Mouse (Mus musculus): ENCODE measurements around the gene Gm11096. TPM values are rescaled to one million over a fixed set of nuclear protein-coding genes. Genes with fewer than 3 reads are reported as not detected.

Gm11096 gene
- polyA plus RNA-seq, 1 experiment from 2014 or later: not detected

GRCm38 (mm10) chr17:81468941-81469340 lies 27.4 kb downstream of the Gm11096 start:
- Histone ChIP-seq H3K4me1 (ENCODE audit: control insufficient read depth, insufficient read depth, low read length) (no peaks in the 10 kb centered on the region), H3K9ac (ENCODE audit: low read depth, low read length) (no peak overlapping the region), H3K27ac (ENCODE audit: low read depth, low read length) (no peak overlapping the region), H3K9me3 (ENCODE audit: control insufficient read depth, low read length) (no peaks in the 10 kb centered on the region), H3K4me3 (ENCODE audit: low read length) (no peak overlapping the region), H3K36me3 (ENCODE audit: control insufficient read depth, insufficient read depth, low read length) (no peaks in the 10 kb centered on the region), H3K4me2 (replicated peaks; ENCODE audit: low read depth, low read length) (no peak overlapping the region), H3K27me3 (ENCODE audit: control insufficient read depth, insufficient read depth, low read length) (no peaks in the 10 kb centered on the region)
- 68% methylated on average over 5 of the region's 5 CpGs for WGBS
- ATAC-seq (ENCODE audit: low FRiP score, low TSS enrichment): no peak

GRCm38 (mm10) chr17:81473363-81473762 lies 31.8 kb downstream of the Gm11096 start:
- no peak overlapping the region for H3K9ac ChIP-seq (ENCODE audit: low read depth, low read length)
- H3K27me3 ChIP-seq (ENCODE audit: control insufficient read depth, insufficient read depth, low read length): no peaks in the 10 kb centered on the region
- H3K9me3 ChIP-seq (ENCODE audit: control insufficient read depth, low read length): no peaks in the 10 kb centered on the region
- no peak overlapping the region for H3K4me3 ChIP-seq (ENCODE audit: low read length)
- no peak for ATAC-seq (ENCODE audit: low FRiP score, low TSS enrichment)
- H3K36me3 ChIP-seq (ENCODE audit: control insufficient read depth, insufficient read depth, low read length): no peaks in the 10 kb centered on the region
- no peaks in the 10 kb centered on the region for H3K4me1 ChIP-seq (ENCODE audit: control insufficient read depth, insufficient read depth, low read length)
- no peak overlapping the region for H3K27ac ChIP-seq (ENCODE audit: low read depth, low read length)
- no peak overlapping the region for H3K4me2 ChIP-seq (replicated peaks; ENCODE audit: low read depth, low read length)
- 73% methylated on average over 3 of the region's 3 CpGs for WGBS

- ATAC-seq (ENCODE audit: low FRiP score, low TSS enrichment): no peak
- no peaks in the 10 kb centered on the region for H3K36me3 ChIP-seq (ENCODE audit: control insufficient read depth, insufficient read depth, low read length)
- H3K9ac ChIP-seq (ENCODE audit: low read depth, low read length): no peak overlapping the region
- no peaks in the 10 kb centered on the region for H3K9me3 ChIP-seq (ENCODE audit: control insufficient read depth, low read length)
- H3K4me1 ChIP-seq (ENCODE audit: control insufficient read depth, insufficient read depth, low read length): peaks cover 12% of the 10 kb centered on the region
- no peak overlapping the region for H3K4me2 ChIP-seq (replicated peaks; ENCODE audit: low read depth, low read length)
- H3K27ac ChIP-seq (ENCODE audit: low read depth, low read length): no peak overlapping the region
- H3K4me3 ChIP-seq (ENCODE audit: low read length): no peak overlapping the region
- WGBS: 87% methylated on average over 1 of the region's 1 CpGs
- no peaks in the 10 kb centered on the region for H3K27me3 ChIP-seq (ENCODE audit: control insufficient read depth, insufficient read depth, low read length)
These were observed 35.9 kb downstream of the Gm11096 start for GRCm38 (mm10) chr17:81477420-81477819.

GRCm38 (mm10) chr17:81479807-81480206 lies 38.2 kb downstream of the Gm11096 start:
- no peak overlapping the region for H3K4me2 ChIP-seq (replicated peaks; ENCODE audit: low read depth, low read length)
- no peak overlapping the region for H3K27ac ChIP-seq (ENCODE audit: low read depth, low read length)
- H3K9me3 ChIP-seq (ENCODE audit: control insufficient read depth, low read length): no peaks in the 10 kb centered on the region
- H3K27me3 ChIP-seq (ENCODE audit: control insufficient read depth, insufficient read depth, low read length): no peaks in the 10 kb centered on the region
- WGBS: 29% methylated on average over 4 of the region's 4 CpGs
- H3K4me1 ChIP-seq (ENCODE audit: control insufficient read depth, insufficient read depth, low read length): peaks cover 12% of the 10 kb centered on the region
- H3K9ac ChIP-seq (ENCODE audit: low read depth, low read length): no peak overlapping the region
- H3K36me3 ChIP-seq (ENCODE audit: control insufficient read depth, insufficient read depth, low read length): no peaks in the 10 kb centered on the region
- H3K4me3 ChIP-seq (ENCODE audit: low read length): no peak overlapping the region
- no peak for ATAC-seq (ENCODE audit: low FRiP score, low TSS enrichment)

GRCm38 (mm10) chr17:81480351-81481161 lies 39.0 kb downstream of the Gm11096 start:
- Histone ChIP-seq H3K4me3 (ENCODE audit: low read length) (no peak overlapping the region), H3K9ac (ENCODE audit: low read depth, low read length) (no peak overlapping the region), H3K4me1 (ENCODE audit: control insufficient read depth, insufficient read depth, low read length) (peaks cover 12% of the 10 kb centered on the region), H3K4me2 (replicated peaks; ENCODE audit: low read depth, low read length) (no peak overlapping the region), H3K27ac (ENCODE audit: low read depth, low read length) (peak overlapping the region; percentile 20; the same call in 1 of the 2 replicates), H3K36me3 (ENCODE audit: control insufficient read depth, insufficient read depth, low read length) (no peaks in the 10 kb centered on the region), H3K9me3 (ENCODE audit: control insufficient read depth, low read length) (no peaks in the 10 kb centered on the region), H3K27me3 (ENCODE audit: control insufficient read depth, insufficient read depth, low read length) (no peaks in the 10 kb centered on the region)
- ATAC-seq (ENCODE audit: low FRiP score, low TSS enrichment): peak; percentile 93
- 57% methylated on average over 21 of the region's 21 CpGs for WGBS

GRCm38 (mm10) chr17:81481843-81482490 lies 40.4 kb downstream of the Gm11096 start:
- no peak overlapping the region for H3K27ac ChIP-seq (ENCODE audit: low read depth, low read length)
- H3K36me3 ChIP-seq (ENCODE audit: control insufficient read depth, insufficient read depth, low read length): no peaks in the 10 kb centered on the region
- 84% methylated on average over 11 of the region's 11 CpGs for WGBS
- H3K4me3 ChIP-seq (ENCODE audit: low read length): no peak overlapping the region
- no peaks in the 10 kb centered on the region for H3K27me3 ChIP-seq (ENCODE audit: control insufficient read depth, insufficient read depth, low read length)
- no peak overlapping the region for H3K9ac ChIP-seq (ENCODE audit: low read depth, low read length)
- ATAC-seq (ENCODE audit: low FRiP score, low TSS enrichment): no peak
- H3K9me3 ChIP-seq (ENCODE audit: control insufficient read depth, low read length): no peaks in the 10 kb centered on the region
- peaks cover 12% of the 10 kb centered on the region for H3K4me1 ChIP-seq (ENCODE audit: control insufficient read depth, insufficient read depth, low read length)
- H3K4me2 ChIP-seq (replicated peaks; ENCODE audit: low read depth, low read length): no peak overlapping the region

- H3K36me3 ChIP-seq (ENCODE audit: control insufficient read depth, insufficient read depth, low read length): no peaks in the 10 kb centered on the region
- H3K4me3 ChIP-seq (ENCODE audit: low read length): no peak overlapping the region
- no peaks in the 10 kb centered on the region for H3K27me3 ChIP-seq (ENCODE audit: control insufficient read depth, insufficient read depth, low read length)
- H3K9me3 ChIP-seq (ENCODE audit: control insufficient read depth, low read length): no peaks in the 10 kb centered on the region
- ATAC-seq (ENCODE audit: low FRiP score, low TSS enrichment): no peak
- WGBS: 88% methylated on average over 1 of the region's 1 CpGs
- H3K4me2 ChIP-seq (replicated peaks; ENCODE audit: low read depth, low read length): no peak overlapping the region
- H3K9ac ChIP-seq (ENCODE audit: low read depth, low read length): no peak overlapping the region
- no peaks in the 10 kb centered on the region for H3K4me1 ChIP-seq (ENCODE audit: control insufficient read depth, insufficient read depth, low read length)
- H3K27ac ChIP-seq (ENCODE audit: low read depth, low read length): no peak overlapping the region
These were observed 44.8 kb downstream of the Gm11096 start for GRCm38 (mm10) chr17:81486388-81486787.
